Mouse (Mus musculus): ENCODE measurements around the gene Atad1.

GRCm38 (mm10) chr19:32627631-32628030 lies 112.0 kb downstream of the Atad1 start:
- no peak for TF ChIP-seq CTCF (IDR thresholded peaks at IDR 0.05; ENCODE audit: control insufficient read depth, insufficient read depth, low read length)
- TF ChIP-seq POLR2A (IDR thresholded peaks at IDR 0.05; ENCODE audit: borderline replicate concordance, control insufficient read depth, low read depth, low read length) = no peak

Measured in bone marrow, adult 2 months (tissue).